Mouse (Mus musculus) G1E (cell line): ENCODE measurements around the gene Nme9.

Experiments
- CTCF ChIP-seq: IDR thresholded peaks from 2 replicates; pipeline ENCODE4 v1.5.1; 2012; ENCODE audit warnings: low read depth, low read length, inconsistent platforms, mixed read lengths
- GATA1 ChIP-seq: IDR thresholded peaks from 2 replicates; pipeline ENCODE4 v1.6.1; 2012; ENCODE audit warnings: borderline replicate concordance, low read length, inconsistent platforms, mixed read lengths
- POLR2AphosphoS5 ChIP-seq: IDR thresholded peaks from 2 replicates; pipeline ENCODE4 v1.6.1; 2012; ENCODE audit warnings: low read depth, low read length, inconsistent platforms; ENCODE audit not compliant: insufficient replicate concordance
- TAL1 ChIP-seq: conservative IDR thresholded peaks from 2 replicates; pipeline ENCODE4 v1.6.1; 2012; ENCODE audit warnings: low read depth, low read length, inconsistent platforms, mixed read lengths

DNA sequence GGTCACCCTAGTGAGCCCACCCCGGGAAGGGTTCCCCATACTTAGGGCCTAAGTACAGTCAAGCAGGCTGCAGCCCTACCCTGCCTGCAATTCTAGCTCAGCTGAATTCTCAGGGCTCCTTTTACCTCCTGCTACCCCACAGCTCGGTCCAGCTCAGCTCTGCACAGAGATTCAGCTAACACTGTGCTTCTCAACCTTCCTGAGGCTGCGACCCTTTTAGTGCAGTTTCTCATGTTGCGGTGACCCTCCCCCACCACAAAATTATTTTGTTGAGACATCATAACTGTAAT, 26.8 kb upstream of the Nme9 start:
- TF ChIP-seq CTCF (no peak), GATA1 (no peak), POLR2AphosphoS5 (no peak), TAL1 (no peak)
